Mouse (Mus musculus) CH12.LX (cell line): ENCODE data around the gene Vps33a. TPM values are rescaled to one million over a fixed set of nuclear protein-coding genes. Genes with fewer than 3 reads are reported as not detected.

Experiments used
- DNase-seq: peaks from one replicate; pipeline ENCODE4 v3.0.0-alpha.2; 2013; ENCODE audit errors: extremely low read depth
- H3K27ac ChIP-seq: 2 replicates; pipeline ENCODE4 v1.5.1; 2012; ENCODE audit warnings: low read depth, mild to moderate bottlenecking, control low read depth, moderate library complexity; ENCODE audit not compliant: insufficient read depth
- H3K27me3 ChIP-seq: replicated peaks from 2 replicates; pipeline ENCODE3; 2012; ENCODE audit warnings: inconsistent platforms
- H3K36me3 ChIP-seq, 2 experiments: replicated peaks in 1 of 2; 2 replicates each; pipeline versions ENCODE3 to v1.6.1; 2012; ENCODE audit warnings: inconsistent platforms in 1 of 2, low read length in 1 of 2, mild to moderate bottlenecking in 1 of 2, mixed read lengths in 1 of 2, moderate library complexity in 1 of 2; ENCODE audit not compliant: control insufficient read depth in 1 of 2, insufficient read depth in 1 of 2
- H3K4me1 ChIP-seq, 2 experiments: 2 replicates each; pipeline ENCODE4 v1.6.1; 2012; ENCODE audit warnings: inconsistent platforms in 1 of 2, moderate library complexity in 1 of 2; ENCODE audit not compliant: insufficient read depth in 2 of 2, control insufficient read depth in 1 of 2
- H3K4me2 ChIP-seq: 2 replicates; pipeline ENCODE4 v1.6.1; 2012; ENCODE audit warnings: low read depth, mild to moderate bottlenecking, control low read depth; ENCODE audit not compliant: poor library complexity, insufficient read depth, severe bottlenecking
- H3K4me3 ChIP-seq, 3 experiments: fragments of 150-350 bp in 1 of 3; sonication (generic) in 1 of 3; replicated peaks in 1 of 3; 2 replicates each; pipeline versions ENCODE3 to v1.5.1; 2011 to 2012; ENCODE audit warnings: low read depth in 2 of 3, low read length in 2 of 3, mild to moderate bottlenecking in 2 of 3, moderate library complexity in 2 of 3, control low read depth in 1 of 3, improper control_type of control experiment in 1 of 3, inconsistent platforms in 1 of 3, mixed read lengths in 1 of 3; ENCODE audit not compliant: poor library complexity in 1 of 3
- H3K79me2 ChIP-seq: replicated peaks from 2 replicates; pipeline ENCODE4 v1.6.1; 2012; ENCODE audit warnings: mild to moderate bottlenecking, moderate library complexity; ENCODE audit not compliant: control insufficient read depth, poor library complexity, insufficient read depth, severe bottlenecking; ENCODE audit errors: extremely low read depth
- H3K9ac ChIP-seq: 2 replicates; pipeline ENCODE4 v1.6.1; 2012; ENCODE audit warnings: low read depth, mild to moderate bottlenecking, control low read depth, moderate library complexity; ENCODE audit not compliant: insufficient read depth
- H3K9me3 ChIP-seq: replicated peaks from 2 replicates; pipeline ENCODE3; 2012; ENCODE audit warnings: low read length, inconsistent platforms, mixed read lengths
- BHLHE40 ChIP-seq: IDR thresholded peaks from 2 replicates; pipeline ENCODE4 v1.6.1; 2011; ENCODE audit warnings: mild to moderate bottlenecking, low read depth, low read length, improper control_type of control experiment
- ELF1 ChIP-seq: IDR thresholded peaks from 2 replicates; pipeline ENCODE4 v1.6.1; 2014; ENCODE audit warnings: low read depth, mild to moderate bottlenecking, inconsistent platforms, low read length, improper control_type of control experiment
- EP300 ChIP-seq: IDR thresholded peaks from 2 replicates; pipeline ENCODE4 v1.6.1; 2011; ENCODE audit warnings: low read length, improper control_type of control experiment
- GABPA ChIP-seq: IDR thresholded peaks from 2 replicates; pipeline ENCODE4 v1.6.1; 2012; ENCODE audit warnings: low read depth, low read length, improper control_type of control experiment, inconsistent platforms; ENCODE audit not compliant: insufficient replicate concordance
- HCFC1 ChIP-seq: IDR thresholded peaks from 2 replicates; pipeline ENCODE4 v1.6.1; 2012; ENCODE audit warnings: low read depth, mild to moderate bottlenecking, inconsistent platforms, low read length, improper control_type of control experiment
- IRF4 ChIP-seq: IDR thresholded peaks from 2 replicates; pipeline ENCODE4 v1.6.1; 2014; ENCODE audit warnings: low read depth, mild to moderate bottlenecking, inconsistent platforms, low read length, improper control_type of control experiment
- JUN ChIP-seq: IDR thresholded peaks from 2 replicates; pipeline ENCODE4 v1.6.1; 2011; ENCODE audit warnings: low read depth, mild to moderate bottlenecking, low read length, improper control_type of control experiment, moderate library complexity; ENCODE audit not compliant: insufficient read depth
- KAT2A ChIP-seq: IDR thresholded peaks from 2 replicates; pipeline ENCODE4 v1.6.1; 2012; ENCODE audit warnings: low read length, improper control_type of control experiment, inconsistent platforms; ENCODE audit not compliant: insufficient replicate concordance
- MAX ChIP-seq: IDR thresholded peaks from 2 replicates; pipeline ENCODE4 v1.6.1; 2011; ENCODE audit warnings: low read length, improper control_type of control experiment
- MAZ ChIP-seq: IDR thresholded peaks from 2 replicates; pipeline ENCODE4 v1.6.1; 2012; ENCODE audit warnings: low read depth, mild to moderate bottlenecking, inconsistent platforms, low read length, improper control_type of control experiment, moderate library complexity
- MXI1 ChIP-seq: IDR thresholded peaks from 2 replicates; pipeline ENCODE4 v1.6.1; 2011; ENCODE audit warnings: mild to moderate bottlenecking, low read depth, low read length, improper control_type of control experiment
- PAX5 ChIP-seq: IDR thresholded peaks from 2 replicates; pipeline ENCODE4 v1.6.1; 2012; ENCODE audit warnings: low read length, inconsistent platforms, mixed read lengths
- POLR2A ChIP-seq: IDR thresholded peaks from 2 replicates; pipeline ENCODE4 v1.6.1; 2011; ENCODE audit warnings: low read depth, mild to moderate bottlenecking, improper control_type of control experiment, low read length
- POLR2AphosphoS2 ChIP-seq: IDR thresholded peaks from 2 replicates; pipeline ENCODE4 v1.6.1; 2011; ENCODE audit warnings: low read depth, low read length, improper control_type of control experiment
- TBP ChIP-seq: conservative IDR thresholded peaks from 2 replicates; pipeline ENCODE4 v1.6.1; 2011; ENCODE audit warnings: low read depth, low read length, improper control_type of control experiment
- TCF12 ChIP-seq: IDR thresholded peaks from 2 replicates; pipeline ENCODE4 v1.6.1; 2014; ENCODE audit warnings: low read depth, mild to moderate bottlenecking, inconsistent platforms, low read length, improper control_type of control experiment
- UBTF ChIP-seq: IDR thresholded peaks from 2 replicates; pipeline ENCODE4 v1.6.1; 2012; ENCODE audit warnings: low read depth, mild to moderate bottlenecking, inconsistent platforms, low read length, improper control_type of control experiment, moderate library complexity
- USF2 ChIP-seq: conservative IDR thresholded peaks from 2 replicates; pipeline ENCODE4 v1.6.1; 2011; ENCODE audit warnings: low read depth, low read length, improper control_type of control experiment
- ZKSCAN1 ChIP-seq: IDR thresholded peaks from 2 replicates; pipeline ENCODE4 v1.6.1; 2012; ENCODE audit warnings: low read depth, inconsistent platforms, low read length, improper control_type of control experiment, borderline replicate concordance
- ZMIZ1 ChIP-seq: IDR thresholded peaks from 2 replicates; pipeline ENCODE4 v1.6.1; 2012; ENCODE audit warnings: low read depth, mild to moderate bottlenecking, inconsistent platforms, low read length, improper control_type of control experiment
- dilution Hi-C: fragments of 300-500 bp; cut with MboI; formaldehyde crosslinking; loops from 2 replicates; pipeline ENCODE4 v1.14.3; 2020; ENCODE audit warnings: low sequenced_read_pairs; ENCODE audit not compliant: extremely low pct_unique_long_range_greater_than_20kb, extremely low pct_ligation_motif_present
- in situ Hi-C: fragments of 300-500 bp; cut with MboI; formaldehyde crosslinking; loops from 3 replicates; pipeline ENCODE4 v1.14.3; 2019; ENCODE audit warnings: low sequenced_read_pairs, low pct_ligation_motif_present, low pct_unique_long_range_greater_than_20kb, mixed read lengths
- polyA plus RNA-seq: library from polyadenylated mRNA; unstranded; fragments of >175 nt; gene quantifications from 2 replicates; pipeline ENCODE4 v1.2.1, GENCODE M21; 2012; ENCODE audit warnings: low read depth; ENCODE audit not compliant: insufficient read length
- total RNA-seq, 2 experiments: library from RNA; depleted of rRNA; stranded (reverse); fragments of 300-350 nt in 1 of 2; fragments of >200 nt in 1 of 2; gene quantifications; 2 replicates each; pipeline ENCODE4 v1.2.3; 2012 to 2014

Vps33a gene
- total and polyA plus RNA-seq, 3 experiments: 17.1 to 30.6 (median 21.0) TPM

GRCm38 (mm10) chr5:123556451-123556850 is 16.4 kb downstream of the Vps33a start:
- in situ Hi-C loops (no loop called here), dilution Hi-C loops (no loop called here)
- H3K36me3 ChIP-seq: peaks cover 39 to 64% of the 10 kb centered on the region in 2 experiments
- no peaks in the 10 kb centered on the region for H3K9me3 ChIP-seq
- no peaks in the 10 kb centered on the region for H3K4me1 ChIP-seq
- DNase-seq: no peak
- no peak overlapping the region for H3K4me3 ChIP-seq
- TF ChIP-seq TBP (no peak), MXI1 (no peak), MAX (no peak), ZMIZ1 (no peak), POLR2A (no peak), USF2 (no peak), IRF4 (no peak), POLR2AphosphoS2 (no peak), EP300 (no peak), PAX5 (no peak), GABPA (no peak), ELF1 (no peak), KAT2A (no peak), BHLHE40 (no peak), HCFC1 (no peak), ZKSCAN1 (no peak)
- H3K79me2 ChIP-seq: no peaks in the 10 kb centered on the region
- no peak overlapping the region for H3K27ac ChIP-seq
- no peaks in the 10 kb centered on the region for H3K27me3 ChIP-seq
- H3K9ac ChIP-seq: no peak overlapping the region
- no peak overlapping the region for H3K4me2 ChIP-seq

- Histone ChIP-seq H3K9ac (no peak overlapping the region), H3K36me3 (peaks cover 39 to 56% of the 10 kb centered on the region in 2 experiments), H3K79me2 (no peaks in the 10 kb centered on the region), H3K27me3 (no peaks in the 10 kb centered on the region), H3K9me3 (no peaks in the 10 kb centered on the region), H3K4me3 (no peak overlapping the region), H3K4me2 (no peak overlapping the region), H3K27ac (no peak overlapping the region), H3K4me1 (no peaks in the 10 kb centered on the region)
- in situ Hi-C loops: no loop called here
- dilution Hi-C loops: no loop called here
- TF ChIP-seq JUN (no peak), POLR2AphosphoS2 (no peak), POLR2A (no peak), TCF12 (no peak), MAZ (no peak), UBTF (no peak)
- TF ChIP-seq, all 38 proteins: peak for 0
- DNase-seq: no peak
These were observed 17.1 kb downstream of the Vps33a start for GRCm38 (mm10) chr5:123555693-123556092.
